Mouse (Mus musculus): ENCODE measurements at regions not wholly inside any gene's neighbourhood (a gene's known extent, or its start where the extent isn't known, plus 50 kb on each side); places are given as distances from the start of the nearest gene placed in this dataset.

DNA sequence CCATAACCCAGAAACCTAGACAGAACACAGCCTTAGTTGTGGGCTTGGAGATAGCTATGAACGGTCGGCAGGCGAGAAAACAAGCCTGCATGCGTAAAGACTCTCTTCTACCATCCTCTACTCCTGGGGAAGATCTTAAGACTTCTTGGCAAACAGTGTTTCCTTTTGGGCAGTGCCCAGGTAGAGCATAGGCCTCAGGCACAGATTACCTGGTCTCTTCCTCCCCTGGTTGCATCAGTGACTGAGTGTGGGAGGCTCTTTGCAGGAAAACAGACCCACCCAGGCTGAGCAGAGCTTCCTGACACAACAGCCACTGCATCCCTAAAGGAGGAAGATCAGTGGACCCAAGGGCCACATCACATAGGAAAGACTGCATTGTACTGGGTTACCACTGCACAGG is 85.8 kb upstream of the Zmiz1 start:
- no peak for ATAC-seq (ENCODE audit: low read depth)
- Histone ChIP-seq H3K36me3 (no peaks in the 10 kb centered on the region), H3K9me3 (no peaks in the 10 kb centered on the region), H3K27me3 (no peaks in the 10 kb centered on the region), H3K4me3 (no peak overlapping the region), H3K4me1 (replicated peaks) (peaks cover 53% of the 10 kb centered on the region), H3K27ac (replicated peaks) (no peak overlapping the region), H3K4me2 (no peak overlapping the region), H3K9ac (no peak overlapping the region)
- 89% methylated on average over 4 of the region's 4 CpGs for WGBS

DNA sequence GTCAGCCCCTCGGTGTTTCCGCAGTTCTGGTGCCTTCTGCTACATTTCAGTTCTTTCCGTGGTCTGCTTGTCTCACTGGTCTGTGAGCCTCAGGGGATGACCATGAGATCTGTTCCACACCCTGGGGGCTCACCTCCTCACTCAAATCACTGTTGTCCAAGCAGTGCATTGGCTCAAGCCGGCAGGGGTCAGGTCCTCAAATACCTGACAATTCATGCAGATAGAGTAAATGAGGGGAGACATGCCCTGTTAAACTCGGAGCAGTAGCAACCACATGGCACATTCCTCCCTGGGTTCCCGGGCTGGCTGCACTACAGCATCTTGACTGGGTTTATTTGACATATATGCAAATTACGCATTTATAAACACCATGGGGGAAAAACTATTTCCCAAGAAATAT is 84.0 kb upstream of the Zmiz1 start:
- Histone ChIP-seq H3K27ac (replicated peaks) (0 out of 2 replicates have a peak overlapping the region, but pooled peaks have one; percentile 42), H3K4me3 (no peak overlapping the region), H3K4me1 (replicated peaks) (peaks cover 71% of the 10 kb centered on the region), H3K9me3 (no peaks in the 10 kb centered on the region), H3K4me2 (no peak overlapping the region), H3K9ac (no peak overlapping the region), H3K27me3 (no peaks in the 10 kb centered on the region), H3K36me3 (no peaks in the 10 kb centered on the region)
- WGBS, result 64% methylated on average over 7 of the region's 7 CpGs
- ATAC-seq (ENCODE audit: low read depth), result no peak

DNA sequence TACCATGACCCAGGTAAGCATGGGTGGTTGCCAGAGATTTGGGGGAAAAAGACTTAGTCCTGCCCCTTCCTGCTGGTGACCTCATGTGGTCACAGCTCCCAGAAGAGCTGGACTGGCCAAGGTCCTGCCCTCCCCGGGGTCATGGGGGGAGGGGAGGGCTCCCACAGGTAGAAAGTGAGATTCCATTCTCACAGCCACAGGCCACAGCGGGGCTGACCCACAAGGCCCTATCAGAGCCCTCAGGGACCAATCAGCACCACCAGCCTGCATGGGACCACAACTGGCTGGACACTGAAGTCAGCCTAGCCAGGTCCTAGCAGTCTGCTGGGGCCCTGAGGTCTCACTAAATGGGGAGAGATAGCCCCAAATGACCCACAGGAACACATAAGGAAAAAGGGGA is 81.9 kb upstream of the Zmiz1 start:
- ATAC-seq (ENCODE audit: low read depth), result 0 out of 2 replicates have a peak, but pooled peaks have one; percentile 10
- H3K4me2 ChIP-seq, result peak overlapping the region; percentile 69
- H3K36me3 ChIP-seq, result no peaks in the 10 kb centered on the region
- 48% methylated on average over 2 of the region's 2 CpGs for WGBS
- peak overlapping the region; percentile 100 for H3K27ac ChIP-seq (replicated peaks)
- peak overlapping the region; percentile 40; the same call in 1 of the 2 replicates for H3K4me3 ChIP-seq
- no peaks in the 10 kb centered on the region for H3K27me3 ChIP-seq
- no peaks in the 10 kb centered on the region for H3K9me3 ChIP-seq
- peaks cover 57% of the 10 kb centered on the region for H3K4me1 ChIP-seq (replicated peaks)
- peak overlapping the region; percentile 70 for H3K9ac ChIP-seq

DNA sequence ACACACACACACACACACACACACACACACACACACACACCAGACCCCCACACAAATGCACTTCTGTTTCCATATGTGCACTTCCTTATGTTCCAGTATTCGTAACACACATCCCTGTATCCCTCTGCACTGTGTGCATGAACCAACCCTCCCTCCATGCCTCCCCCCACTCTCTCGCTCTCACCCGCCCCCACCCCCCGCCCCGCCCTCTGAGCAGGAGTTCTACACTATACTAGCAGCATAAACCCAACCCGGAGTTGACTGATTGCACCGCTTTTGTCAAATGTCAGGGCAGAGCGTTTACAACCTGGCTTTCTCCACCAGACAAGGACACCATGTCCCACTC is 81.5 kb upstream of the Zmiz1 start:
- Histone ChIP-seq H3K4me3 (peak overlapping the region; percentile 40), H3K4me1 (replicated peaks) (peaks cover 53% of the 10 kb centered on the region), H3K9ac (peak overlapping the region; percentile 70), H3K36me3 (no peaks in the 10 kb centered on the region), H3K27me3 (no peaks in the 10 kb centered on the region), H3K4me2 (peak overlapping the region; percentile 69), H3K9me3 (no peaks in the 10 kb centered on the region), H3K27ac (replicated peaks) (peak overlapping the region; percentile 100)
- whole genome bisulfite sequencing, result under 1% methylated on average over 8 of the region's 8 CpGs
- peak; percentile 89 for ATAC-seq (ENCODE audit: low read depth)

DNA sequence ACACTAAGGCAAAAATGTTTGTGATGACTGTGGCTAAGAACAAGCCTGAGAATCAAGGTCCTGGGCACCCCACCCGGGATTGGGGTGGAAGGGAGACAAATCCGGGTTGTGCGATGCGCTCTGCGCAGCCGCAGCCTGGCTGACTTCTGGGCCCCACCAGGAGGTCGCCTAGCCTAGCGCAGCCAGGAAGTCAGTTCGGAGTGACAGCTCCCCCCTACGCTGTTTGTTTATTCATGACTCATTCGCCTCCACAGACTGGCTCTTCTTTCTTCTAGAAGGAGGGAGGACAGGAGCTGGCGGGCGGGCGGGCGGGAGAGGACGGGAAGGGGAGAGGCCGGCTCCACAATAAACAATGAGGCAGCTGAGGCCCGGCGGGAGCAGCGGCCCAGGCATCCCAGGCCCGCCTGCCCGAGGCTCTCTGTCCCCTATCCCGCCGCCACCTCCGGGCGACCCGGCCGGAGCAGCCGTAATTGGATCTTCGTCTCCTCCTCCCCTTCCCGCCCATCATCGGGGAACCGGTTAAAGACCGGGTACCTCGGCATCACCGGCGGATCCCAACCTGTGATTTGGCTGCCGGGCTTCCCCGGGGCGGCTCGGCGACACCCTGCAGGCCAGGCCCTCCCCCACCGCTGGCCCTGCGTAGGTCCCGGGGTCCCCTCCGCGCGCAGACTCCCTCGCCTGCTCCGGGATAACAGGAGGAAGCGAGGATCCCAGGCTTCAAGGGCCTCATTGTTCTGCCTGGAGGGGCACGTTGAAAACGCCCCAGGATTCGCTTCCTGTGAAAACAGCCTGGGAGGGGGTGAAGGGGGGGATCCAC is 80.9 kb upstream of the Zmiz1 start:
- H3K27ac ChIP-seq (replicated peaks), result peak overlapping the region; percentile 100
- H3K36me3 ChIP-seq, result no peaks in the 10 kb centered on the region
- WGBS, result 0% methylated on average over 50 of the region's 54 CpGs
- H3K4me1 ChIP-seq (replicated peaks), result peaks cover 49% of the 10 kb centered on the region
- H3K27me3 ChIP-seq, result no peaks in the 10 kb centered on the region
- H3K4me2 ChIP-seq, result peak overlapping the region; percentile 69
- peak overlapping the region; percentile 40 for H3K4me3 ChIP-seq
- no peaks in the 10 kb centered on the region for H3K9me3 ChIP-seq
- peak; percentile 95 for ATAC-seq (ENCODE audit: low read depth)
- peak overlapping the region; percentile 85 for H3K9ac ChIP-seq

DNA sequence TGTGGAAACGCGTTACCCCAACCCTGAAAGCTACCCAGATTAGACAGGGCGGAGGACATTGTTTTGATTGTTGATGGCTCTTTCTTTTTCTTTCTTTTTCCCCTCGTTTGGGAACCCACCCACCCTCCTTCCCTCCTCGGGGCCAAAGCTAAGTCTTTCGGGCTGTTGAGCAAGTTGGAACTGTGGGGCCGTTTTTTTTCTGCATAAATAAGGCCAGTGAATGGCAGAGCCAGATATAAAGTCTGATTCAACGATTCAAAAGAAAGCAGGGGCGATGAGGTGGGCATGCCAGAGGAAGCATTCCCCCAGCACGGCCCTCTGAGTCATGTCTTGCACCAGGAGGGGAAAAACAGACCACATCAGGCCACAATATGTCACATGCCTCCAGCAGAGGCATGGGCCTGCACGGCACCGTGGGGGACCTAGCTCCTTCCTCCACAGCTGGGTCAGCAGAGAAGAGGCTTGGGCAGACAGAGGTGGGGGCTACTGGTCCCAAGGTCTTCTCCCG is 80.2 kb upstream of the Zmiz1 start:
- peak overlapping the region; percentile 85 for H3K9ac ChIP-seq
- H3K27ac ChIP-seq (replicated peaks), result peak overlapping the region; percentile 100
- H3K4me3 ChIP-seq, result peak overlapping the region; percentile 40
- no peaks in the 10 kb centered on the region for H3K27me3 ChIP-seq
- peaks cover 49% of the 10 kb centered on the region for H3K4me1 ChIP-seq (replicated peaks)
- peak; percentile 17 for ATAC-seq (ENCODE audit: low read depth)
- H3K4me2 ChIP-seq, result peak overlapping the region; percentile 69
- H3K9me3 ChIP-seq, result no peaks in the 10 kb centered on the region
- WGBS, result 2% methylated on average over 13 of the region's 13 CpGs
- no peaks in the 10 kb centered on the region for H3K36me3 ChIP-seq

DNA sequence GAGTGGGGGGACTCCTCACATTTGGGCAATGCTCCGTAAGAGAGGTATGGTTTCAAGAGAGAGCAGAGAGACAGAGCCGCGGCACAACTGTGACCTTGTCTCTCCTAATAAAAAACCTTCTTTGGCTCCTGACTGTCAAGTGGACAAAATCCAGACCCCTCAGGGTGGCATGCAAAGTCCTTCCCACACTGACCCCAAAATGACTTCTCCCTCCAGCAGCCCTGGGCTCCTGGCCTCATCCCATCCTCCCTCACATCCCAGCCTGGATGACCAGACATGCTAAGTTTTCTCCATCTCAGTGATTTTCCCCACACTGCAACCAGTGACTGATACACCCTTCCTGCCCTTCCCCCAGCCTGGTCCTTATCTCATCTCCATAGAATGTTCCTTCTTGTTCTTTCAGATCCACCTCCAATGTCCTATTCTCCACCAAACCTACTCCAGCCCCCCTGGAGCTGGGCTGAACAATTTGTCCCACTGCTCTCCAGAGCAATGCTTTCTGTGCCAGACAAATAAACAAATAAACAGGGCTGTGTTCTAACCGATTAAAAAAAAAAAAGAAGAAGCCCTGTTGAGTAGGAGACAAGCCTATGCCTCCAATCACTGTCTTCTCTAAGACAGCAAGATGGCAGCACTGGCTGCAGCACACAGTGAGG is 75.7 kb upstream of the Zmiz1 start:
- no peak overlapping the region for H3K4me3 ChIP-seq
- no peak overlapping the region for H3K9ac ChIP-seq
- H3K4me2 ChIP-seq, result no peak overlapping the region
- no peaks in the 10 kb centered on the region for H3K9me3 ChIP-seq
- no peaks in the 10 kb centered on the region for H3K36me3 ChIP-seq
- H3K27me3 ChIP-seq, result no peaks in the 10 kb centered on the region
- no peak overlapping the region for H3K27ac ChIP-seq (replicated peaks)
- no peak for ATAC-seq (ENCODE audit: low read depth)
- WGBS, result 89% methylated on average over 4 of the region's 4 CpGs
- peaks cover 22% of the 10 kb centered on the region for H3K4me1 ChIP-seq (replicated peaks)

DNA sequence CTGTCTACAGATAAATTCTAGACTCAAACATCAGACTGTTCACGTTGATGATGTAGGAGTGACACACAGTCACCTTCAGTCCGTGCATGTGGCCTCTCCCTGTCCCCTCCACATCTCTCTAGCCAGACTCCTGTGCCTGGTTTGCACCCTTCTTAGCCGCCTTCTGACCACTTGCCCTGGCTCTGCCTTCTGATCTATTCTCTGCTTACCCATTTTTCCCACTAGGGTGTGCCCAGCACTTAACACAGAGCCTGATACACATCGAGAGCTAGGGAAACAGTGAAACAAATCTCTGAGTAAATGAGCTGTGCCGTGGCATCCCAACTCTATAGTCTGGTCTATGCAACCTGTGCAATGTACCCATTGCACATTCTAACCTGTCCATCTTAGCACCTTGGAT is 73.3 kb upstream of the Zmiz1 start:
- no peak overlapping the region for H3K4me3 ChIP-seq
- ATAC-seq (ENCODE audit: low read depth), result no peak
- peaks cover 5% of the 10 kb centered on the region for H3K4me1 ChIP-seq (replicated peaks)
- WGBS, result 53% methylated on average over 5 of the region's 5 CpGs
- no peak overlapping the region for H3K4me2 ChIP-seq
- H3K36me3 ChIP-seq, result no peaks in the 10 kb centered on the region
- no peaks in the 10 kb centered on the region for H3K9me3 ChIP-seq
- H3K27me3 ChIP-seq, result no peaks in the 10 kb centered on the region
- H3K9ac ChIP-seq, result no peak overlapping the region
- H3K27ac ChIP-seq (replicated peaks), result no peak overlapping the region

DNA sequence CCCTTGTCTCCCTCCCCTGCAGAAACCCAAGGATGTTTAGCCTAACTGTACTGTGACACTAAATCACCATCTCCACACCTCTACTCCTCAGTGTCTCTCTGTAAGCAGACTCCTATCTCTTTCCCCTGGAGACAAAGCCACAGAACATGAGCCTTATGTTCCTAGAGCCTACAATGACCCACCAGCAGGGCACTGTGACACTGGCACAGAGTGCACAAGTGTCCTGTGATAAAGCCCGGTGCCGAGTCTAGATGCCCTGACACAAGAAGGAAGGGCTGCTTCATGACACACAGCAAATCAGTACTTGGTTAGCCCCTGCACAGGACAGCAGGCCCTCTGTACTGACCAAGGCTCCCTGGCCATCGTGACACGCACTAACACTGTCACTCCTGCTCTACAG is 71.2 kb upstream of the Zmiz1 start:
- 91% methylated on average over 4 of the region's 4 CpGs for WGBS
- no peak overlapping the region for H3K27ac ChIP-seq (replicated peaks)
- ATAC-seq (ENCODE audit: low read depth), result no peak
- no peak overlapping the region for H3K9ac ChIP-seq
- no peaks in the 10 kb centered on the region for H3K27me3 ChIP-seq
- H3K36me3 ChIP-seq, result no peaks in the 10 kb centered on the region
- peaks cover 5% of the 10 kb centered on the region for H3K4me1 ChIP-seq (replicated peaks)
- no peaks in the 10 kb centered on the region for H3K9me3 ChIP-seq
- H3K4me3 ChIP-seq, result no peak overlapping the region
- H3K4me2 ChIP-seq, result no peak overlapping the region

DNA sequence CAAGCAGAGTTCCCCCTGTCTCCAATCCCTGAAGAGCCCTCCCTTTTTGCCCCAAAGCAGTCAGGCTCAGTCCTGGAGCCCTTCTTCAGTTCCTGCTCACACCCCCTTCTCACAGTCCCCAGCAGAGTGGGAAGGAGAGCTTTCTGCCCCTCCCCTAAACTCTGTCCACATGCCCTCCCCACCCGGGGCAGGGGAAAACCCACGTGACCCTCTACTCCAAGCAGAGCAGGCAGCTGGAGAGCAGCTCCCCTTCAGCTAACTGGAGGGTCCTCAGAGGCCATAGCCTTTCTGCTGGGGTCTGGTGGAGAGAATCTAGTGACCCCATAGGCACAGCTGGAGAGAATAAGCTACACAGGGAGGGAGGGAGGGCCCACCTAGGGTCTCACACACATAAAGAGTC is 69.7 kb upstream of the Zmiz1 start:
- Histone ChIP-seq H3K27me3 (no peaks in the 10 kb centered on the region), H3K9ac (no peak overlapping the region), H3K36me3 (no peaks in the 10 kb centered on the region), H3K4me1 (replicated peaks) (peaks cover 5% of the 10 kb centered on the region), H3K4me2 (no peak overlapping the region), H3K27ac (replicated peaks) (no peak overlapping the region), H3K9me3 (no peaks in the 10 kb centered on the region), H3K4me3 (no peak overlapping the region)
- WGBS, result 15% methylated on average over 2 of the region's 2 CpGs
- no peak for ATAC-seq (ENCODE audit: low read depth)

DNA sequence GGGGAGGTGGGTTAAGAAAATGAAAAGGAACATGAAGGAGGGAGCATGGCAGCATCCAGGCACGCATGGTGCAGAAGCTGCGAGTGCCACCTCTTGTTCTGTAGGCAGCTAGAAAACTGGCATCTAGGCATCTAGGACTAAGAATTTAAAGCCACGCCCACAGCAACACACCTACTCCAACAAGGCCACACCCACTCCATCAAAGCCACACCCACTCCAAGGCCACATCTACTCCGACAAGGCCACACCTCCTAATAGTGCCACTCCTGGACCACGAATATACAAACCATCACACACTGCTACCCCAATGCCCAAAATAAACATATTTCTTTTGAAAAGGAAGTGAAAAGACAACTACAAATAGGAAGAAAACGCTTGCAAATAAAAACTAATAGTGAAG is 66.6 kb upstream of the Zmiz1 start:
- Histone ChIP-seq H3K4me3 (no peak overlapping the region), H3K4me1 (replicated peaks) (peaks cover 24% of the 10 kb centered on the region), H3K27ac (replicated peaks) (no peak overlapping the region), H3K36me3 (no peaks in the 10 kb centered on the region), H3K9ac (no peak overlapping the region), H3K4me2 (no peak overlapping the region), H3K9me3 (no peaks in the 10 kb centered on the region), H3K27me3 (no peaks in the 10 kb centered on the region)
- no peak for ATAC-seq (ENCODE audit: low read depth)
- 71% methylated on average over 6 of the region's 6 CpGs for WGBS

DNA sequence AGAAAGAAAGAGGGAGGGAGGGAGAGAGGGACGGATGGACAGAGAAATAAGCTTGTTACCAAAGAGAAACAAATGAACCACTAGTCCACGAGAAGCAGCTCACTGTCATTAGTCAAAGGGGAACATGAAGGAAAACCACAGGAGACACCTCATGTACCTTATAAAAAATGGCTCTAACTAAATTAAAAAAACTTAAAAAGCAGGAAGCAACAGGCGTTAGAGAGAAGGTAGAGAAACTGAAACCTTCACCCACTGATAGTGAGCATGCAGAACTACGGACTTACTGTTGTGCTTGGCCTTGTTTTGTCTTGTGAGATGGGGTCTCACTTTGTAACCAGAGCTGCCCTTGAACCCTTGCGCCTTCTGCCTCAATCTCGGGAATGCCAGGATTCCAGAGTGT is 66.0 kb upstream of the Zmiz1 start:
- Histone ChIP-seq H3K4me3 (no peak overlapping the region), H3K4me1 (replicated peaks) (peaks cover 29% of the 10 kb centered on the region), H3K27ac (replicated peaks) (no peak overlapping the region), H3K36me3 (no peaks in the 10 kb centered on the region), H3K9me3 (no peaks in the 10 kb centered on the region), H3K27me3 (no peaks in the 10 kb centered on the region), H3K4me2 (no peak overlapping the region), H3K9ac (no peak overlapping the region)
- WGBS, result 83% methylated on average over 6 of the region's 6 CpGs
- no peak for ATAC-seq (ENCODE audit: low read depth)

Measured in neural tube, embryonic 13.5 days (tissue).